Mouse (Mus musculus) ES-CJ7 (cell line): Measurements from ENCODE around the gene Rps6kb1.

ENCODE experiments used
- DNase-seq: peaks from one replicate; pipeline ENCODE4 v3.0.0; 2011; ENCODE audit warnings: low read depth, low spot score

Gene Rps6kb1

GRCm38 (mm10) chr11:86468971-86469370, 75.6 kb downstream of the Rps6kb1 start:
- no peak for DNase-seq

GRCm38 (mm10) chr11:86468345-86468744, 76.3 kb downstream of the Rps6kb1 start:
- DNase-seq = no peak

GRCm38 (mm10) chr11:86464275-86464674, 80.3 kb downstream of the Rps6kb1 start:
- peak; percentile 77 for DNase-seq

- peak; percentile 55 for DNase-seq
Observed at GRCm38 (mm10) chr11:86462579-86462978, 82.0 kb downstream of the Rps6kb1 start.

DNA sequence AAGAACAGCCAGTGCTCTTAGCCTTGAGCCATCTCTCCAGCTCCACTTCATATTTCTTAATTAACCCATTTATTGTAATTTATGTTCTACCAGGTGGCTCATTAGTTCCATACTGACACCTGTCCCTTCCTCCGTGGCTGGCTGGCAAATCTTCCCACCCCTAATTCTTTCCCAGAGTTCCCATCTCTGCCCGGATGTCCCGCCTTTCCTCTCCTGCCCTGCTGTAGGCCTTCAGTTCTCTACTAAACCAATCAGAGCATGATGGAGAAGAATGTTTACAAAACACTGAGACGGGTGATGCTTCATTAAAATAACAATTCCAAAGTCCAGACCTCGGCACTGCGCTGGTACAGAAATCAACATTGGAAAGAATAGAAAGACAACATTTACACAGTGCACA, 85.7 kb downstream of the Rps6kb1 start:
- peak; percentile 55 for DNase-seq

DNA sequence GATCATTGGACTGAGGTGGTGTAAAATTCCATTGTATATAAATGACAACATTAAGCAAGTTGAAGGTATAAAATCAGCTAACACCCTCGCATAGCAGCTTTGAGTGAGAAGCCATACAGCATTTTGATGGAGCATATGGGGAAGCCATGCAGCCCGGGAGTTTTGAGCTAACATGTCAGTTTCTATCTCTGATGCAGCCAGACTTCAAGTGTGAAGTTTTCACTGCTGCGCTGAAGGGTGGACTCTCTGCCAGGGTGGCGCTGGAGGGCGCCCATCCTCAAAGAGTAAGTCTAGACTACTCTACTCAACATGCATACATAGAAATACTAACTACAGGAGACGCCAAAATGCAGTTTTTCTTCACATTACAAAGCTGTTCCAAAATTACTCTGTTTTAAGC, 87.1 kb downstream of the Rps6kb1 start:
- no peak for DNase-seq

DNA sequence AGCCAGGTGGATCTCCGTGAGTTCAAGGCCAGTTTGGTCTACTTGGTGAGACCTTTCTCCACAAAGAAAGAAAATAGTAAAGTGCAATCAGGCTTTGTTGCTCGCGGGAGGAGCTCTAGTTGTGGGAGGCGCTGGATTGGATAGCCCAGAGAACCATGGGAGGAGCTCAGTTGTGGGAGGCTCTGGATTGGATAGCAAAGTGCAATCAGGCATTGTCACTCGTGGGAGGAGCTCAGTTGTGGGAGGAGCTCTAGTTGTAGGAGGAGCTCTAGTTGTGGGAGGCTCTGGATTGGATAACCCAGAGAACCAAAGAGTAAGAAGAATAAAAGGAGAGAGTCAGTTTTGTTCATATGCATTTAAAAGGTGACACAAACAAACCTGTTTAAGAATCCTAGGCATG, 90.6 kb downstream of the Rps6kb1 start:
- DNase-seq = peak; percentile 81
